Mouse (Mus musculus) stomach, embryonic 16.5 days (tissue): Measurements from ENCODE around the gene Gbf1. TPM values are rescaled to one million over a fixed set of nuclear protein-coding genes. Genes with fewer than 3 reads are reported as not detected.
A peak's percentile ranks its signal among the peaks of the same experiment; 100 is the strongest.

Experiments
- ATAC-seq: fragments of 200-750 bp; cut with Nextera tagmentation; 2 replicates; pipeline ENCODE4 v1.8.0; 2017; ENCODE audit warnings: moderate number of reproducible peaks, moderate TSS enrichment; ENCODE audit not compliant: insufficient read depth, low FRiP score
- H3K27ac ChIP-seq: fragments of 300-500 bp; sonication (generic); 2 replicates; pipeline ENCODE4 v1.5.1; 2014; ENCODE audit warnings: low read length
- H3K27me3 ChIP-seq: fragments of 300-500 bp; sonication (generic); 2 replicates; pipeline ENCODE4 v1.6.1; 2014; ENCODE audit warnings: low read length, control low read depth, mixed read lengths; ENCODE audit not compliant: control insufficient read depth, insufficient read depth
- H3K36me3 ChIP-seq: fragments of 300-500 bp; sonication (generic); 2 replicates; pipeline ENCODE4 v1.6.1; 2014; ENCODE audit warnings: low read length; ENCODE audit not compliant: control insufficient read depth, insufficient read depth
- H3K4me1 ChIP-seq: fragments of 300-500 bp; sonication (generic); 2 replicates; pipeline ENCODE4 v1.6.1; 2014; ENCODE audit warnings: low read length, control low read depth, mixed read lengths; ENCODE audit not compliant: control insufficient read depth, insufficient read depth
- H3K4me2 ChIP-seq: fragments of 300-500 bp; sonication (generic); 2 replicates; pipeline ENCODE4 v1.6.1; 2014; ENCODE audit warnings: low read depth, low read length, mixed read lengths
- H3K4me3 ChIP-seq: fragments of 300-500 bp; sonication (generic); replicated peaks from 2 replicates; pipeline ENCODE4 v1.5.1; 2014; ENCODE audit warnings: mild to moderate bottlenecking, low read length
- H3K9ac ChIP-seq: fragments of 300-500 bp; sonication (generic); 2 replicates; pipeline ENCODE4 v1.6.1; 2014; ENCODE audit warnings: low read length
- H3K9me3 ChIP-seq: fragments of 300-500 bp; sonication (generic); replicated peaks from 2 replicates; pipeline ENCODE4 v1.6.1; 2016; ENCODE audit warnings: low read length, control low read depth; ENCODE audit not compliant: control insufficient read depth
- WGBS: fragments of 180-500 bp; shearing (Covaris S2); extraction: QIAGEN DNeasy Blood & Tissue Kit; methylation state at CpG from one replicate; pipeline ENCODE4 v1.1.7; 2014; 5-methylcytosine and 5-hydroxymethylcytosine counted together
- polyA plus RNA-seq: library from polyadenylated mRNA; unstranded; fragments of >200 nt; fragmentation: Nextera tagmentation; extraction: Ambion mirVana; gene quantifications from 2 replicates; pipeline ENCODE4 v1.2.1, GENCODE M21; 2015

The Gbf1 gene
- polyA plus RNA-seq, 1 experiment from 2014 or later, result 40.4 TPM

- peak overlapping the region; percentile 76 for H3K9ac ChIP-seq
- H3K36me3 ChIP-seq, result no peaks in the 10 kb centered on the region
- peak overlapping the region; percentile 61 for H3K4me2 ChIP-seq
- peak; percentile 1; the same call in 1 of the 2 replicates for ATAC-seq
- peaks cover 55% of the 10 kb centered on the region for H3K4me1 ChIP-seq
- H3K27ac ChIP-seq, result peak overlapping the region; percentile 89
- H3K9me3 ChIP-seq, result no peaks in the 10 kb centered on the region
- H3K27me3 ChIP-seq, result peaks cover 44% of the 10 kb centered on the region
- H3K4me3 ChIP-seq, result peak overlapping the region; percentile 52
- 1% methylated on average over 41 of the region's 48 CpGs for WGBS
Observed at GRCm38 (mm10) chr19:46317546-46317885, 165.2 kb downstream of the Gbf1 start.

DNA sequence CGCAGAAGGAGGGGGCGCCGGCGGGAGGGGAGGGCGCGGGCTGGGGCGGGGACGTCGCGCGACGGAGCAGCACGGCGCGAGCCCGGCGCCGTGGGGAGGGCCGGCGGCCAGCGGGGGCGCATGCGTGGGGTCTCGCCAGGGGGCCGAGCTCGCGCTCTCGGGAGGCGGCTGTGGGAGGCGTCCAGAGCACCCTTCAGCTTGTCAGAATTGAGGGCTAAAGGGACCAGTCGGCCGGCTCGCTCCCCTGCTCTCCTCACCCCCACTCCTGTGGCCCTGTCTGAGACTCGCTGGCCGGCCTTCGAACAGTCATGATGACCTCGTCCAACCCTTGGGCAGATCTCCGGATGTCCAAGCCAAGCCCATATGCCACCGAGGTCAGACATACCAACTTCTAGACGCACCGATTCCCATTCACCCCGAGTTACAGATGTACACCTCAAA lies 165.7 kb downstream of the Gbf1 start:
- peak overlapping the region; percentile 61 for H3K4me2 ChIP-seq
- H3K4me3 ChIP-seq, result peak overlapping the region; percentile 52
- peaks cover 55% of the 10 kb centered on the region for H3K4me1 ChIP-seq
- H3K36me3 ChIP-seq, result no peaks in the 10 kb centered on the region
- whole genome bisulfite sequencing, result 2% methylated on average over 39 of the region's 42 CpGs
- H3K9ac ChIP-seq, result peak overlapping the region; percentile 76
- H3K9me3 ChIP-seq, result no peaks in the 10 kb centered on the region
- ATAC-seq, result peak; percentile 45; the same call in 1 of the 2 replicates
- H3K27me3 ChIP-seq, result peaks cover 44% of the 10 kb centered on the region
- H3K27ac ChIP-seq, result peak overlapping the region; percentile 89; the same call in 1 of the 2 replicates

DNA sequence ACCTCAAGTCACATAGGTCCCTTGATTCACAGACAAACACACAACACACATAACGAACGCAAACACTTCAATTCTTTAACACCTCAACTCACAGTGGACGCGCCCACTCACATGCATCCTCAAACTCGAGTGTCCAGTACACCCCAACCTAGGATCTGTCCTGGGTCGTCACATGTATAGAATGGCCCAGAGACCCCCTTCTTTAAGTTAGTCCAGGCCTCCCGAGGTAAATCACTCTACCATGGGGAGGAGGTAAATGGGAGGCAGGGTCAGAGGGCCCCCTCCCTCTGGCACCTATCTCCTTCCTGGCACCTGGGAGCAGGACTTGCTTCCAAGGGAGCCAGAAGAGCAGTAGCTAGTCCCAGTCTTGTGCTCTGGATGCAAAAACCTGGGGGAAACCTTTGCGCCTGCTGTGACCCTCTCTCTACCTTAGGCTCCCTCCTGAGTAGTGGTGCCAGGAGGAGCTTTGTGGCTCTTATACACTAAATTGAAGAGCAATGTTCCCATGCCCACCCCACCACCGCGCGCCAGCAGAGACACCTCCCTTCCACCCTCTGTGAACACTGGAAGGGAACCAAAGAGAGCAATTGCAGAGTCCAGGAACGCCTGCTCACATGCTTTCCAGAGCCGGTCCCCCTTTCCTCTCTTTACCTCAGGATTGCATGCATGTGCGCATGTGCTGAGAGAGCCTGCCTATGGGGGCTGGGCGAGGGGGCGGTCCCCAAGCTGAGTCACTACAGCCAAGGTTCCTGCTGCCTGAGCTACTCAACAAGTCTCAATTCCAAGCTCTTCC lies 166.5 kb downstream of the Gbf1 start:
- 13% methylated on average over 16 of the region's 16 CpGs for WGBS
- Histone ChIP-seq H3K27ac (peak overlapping the region; percentile 89), H3K36me3 (no peaks in the 10 kb centered on the region), H3K4me3 (peak overlapping the region; percentile 52), H3K9ac (peak overlapping the region; percentile 51; the same call in 1 of the 2 replicates), H3K4me1 (peaks cover 55% of the 10 kb centered on the region), H3K9me3 (no peaks in the 10 kb centered on the region), H3K4me2 (peak overlapping the region; percentile 61), H3K27me3 (peaks cover 44% of the 10 kb centered on the region)
- peak; percentile 19; the same call in 1 of the 2 replicates for ATAC-seq

GRCm38 (mm10) chr19:46320076-46320785 lies 167.9 kb downstream of the Gbf1 start:
- WGBS, result 82% methylated on average over 8 of the region's 8 CpGs
- H3K27me3 ChIP-seq, result peaks cover 52% of the 10 kb centered on the region
- H3K36me3 ChIP-seq, result no peaks in the 10 kb centered on the region
- H3K9me3 ChIP-seq, result no peaks in the 10 kb centered on the region
- ATAC-seq, result no peak
- H3K4me3 ChIP-seq, result no peak overlapping the region
- no peak overlapping the region for H3K9ac ChIP-seq
- H3K4me2 ChIP-seq, result no peak overlapping the region
- H3K4me1 ChIP-seq, result peaks cover 45% of the 10 kb centered on the region
- H3K27ac ChIP-seq, result no peak overlapping the region

GRCm38 (mm10) chr19:46321101-46321943 lies 169.0 kb downstream of the Gbf1 start:
- ATAC-seq, result peak; percentile 32; the same call in 1 of the 2 replicates
- Histone ChIP-seq H3K4me1 (peaks cover 34% of the 10 kb centered on the region), H3K9me3 (no peaks in the 10 kb centered on the region), H3K4me2 (no peak overlapping the region), H3K36me3 (no peaks in the 10 kb centered on the region), H3K9ac (no peak overlapping the region), H3K27me3 (peaks cover 54% of the 10 kb centered on the region), H3K4me3 (no peak overlapping the region), H3K27ac (no peak overlapping the region; the same call in 1 of the 2 replicates)
- WGBS, result 32% methylated on average over 6 of the region's 6 CpGs

- H3K4me2 ChIP-seq, result no peak overlapping the region
- no peaks in the 10 kb centered on the region for H3K9me3 ChIP-seq
- ATAC-seq, result no peak
- 0 out of 2 replicates have a peak overlapping the region, but pooled peaks have one; percentile 2 for H3K9ac ChIP-seq
- WGBS, result 56% methylated on average over 11 of the region's 11 CpGs
- no peaks in the 10 kb centered on the region for H3K36me3 ChIP-seq
- no peak overlapping the region for H3K4me3 ChIP-seq
- H3K4me1 ChIP-seq, result peaks cover 39% of the 10 kb centered on the region
- H3K27me3 ChIP-seq, result peaks cover 51% of the 10 kb centered on the region
- H3K27ac ChIP-seq, result peak overlapping the region; percentile 41; the same call in 1 of the 2 replicates
Observed at GRCm38 (mm10) chr19:46322144-46322995, 170.1 kb downstream of the Gbf1 start.

DNA sequence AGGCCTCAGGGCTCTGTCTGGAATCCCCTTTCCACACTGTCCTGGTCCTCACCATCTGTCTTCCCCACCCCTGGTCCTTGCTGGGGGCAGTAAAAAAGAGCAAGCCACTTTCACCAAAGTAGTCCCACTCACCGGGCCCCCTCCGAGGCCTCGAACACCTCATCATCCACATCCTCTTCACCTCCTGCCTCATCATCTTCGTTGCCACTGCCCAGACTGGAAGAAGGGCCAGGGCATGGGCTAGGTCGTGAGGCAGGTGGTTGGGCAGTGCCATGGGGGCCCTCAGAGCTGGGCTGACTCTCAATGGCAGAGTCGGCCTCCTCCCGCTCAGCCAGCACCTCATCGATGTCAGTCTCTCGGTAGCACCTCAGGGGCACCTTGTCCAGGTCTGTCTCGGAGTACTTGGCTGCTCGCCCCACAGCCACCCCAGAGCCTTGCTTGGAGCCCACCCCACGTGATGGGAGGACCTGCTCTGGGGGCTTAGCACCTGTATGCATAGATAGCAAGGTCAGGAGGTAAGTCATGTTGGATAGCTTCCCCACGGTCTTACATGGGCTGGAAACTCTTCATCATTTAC lies 170.8 kb downstream of the Gbf1 start:
- Histone ChIP-seq H3K27ac (no peak overlapping the region), H3K36me3 (no peaks in the 10 kb centered on the region), H3K4me3 (no peak overlapping the region), H3K4me1 (peaks cover 43% of the 10 kb centered on the region), H3K9me3 (no peaks in the 10 kb centered on the region), H3K4me2 (no peak overlapping the region), H3K27me3 (peaks cover 46% of the 10 kb centered on the region), H3K9ac (no peak overlapping the region)
- ATAC-seq, result no peak
- 70% methylated on average over 13 of the region's 13 CpGs for WGBS

DNA sequence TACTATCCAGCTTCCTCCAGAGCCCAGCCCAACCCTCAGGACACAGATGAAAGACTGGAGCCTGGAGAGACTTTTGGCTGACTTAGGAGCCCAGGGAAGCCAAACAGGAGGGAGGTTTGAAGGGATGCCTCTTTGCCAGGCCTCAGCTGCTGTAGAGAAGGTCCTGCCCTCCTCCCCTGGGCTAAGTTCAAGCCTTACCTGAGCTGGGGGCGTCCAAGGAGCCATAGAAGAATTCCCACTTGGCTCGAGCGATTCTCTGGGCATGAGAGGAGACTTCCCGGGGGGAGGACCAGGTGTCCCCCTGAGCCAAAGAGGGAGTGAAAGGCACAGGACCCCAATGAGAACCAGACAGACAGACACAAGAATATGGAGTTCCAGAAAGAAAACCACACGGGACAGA lies 171.4 kb downstream of the Gbf1 start:
- Histone ChIP-seq H3K9ac (no peak overlapping the region), H3K27me3 (peaks cover 39% of the 10 kb centered on the region), H3K4me1 (peaks cover 37% of the 10 kb centered on the region), H3K27ac (no peak overlapping the region), H3K4me3 (no peak overlapping the region), H3K4me2 (no peak overlapping the region), H3K9me3 (no peaks in the 10 kb centered on the region), H3K36me3 (no peaks in the 10 kb centered on the region)
- ATAC-seq, result no peak
- WGBS, result 68% methylated on average over 5 of the region's 5 CpGs
